Mouse (Mus musculus) left cerebral cortex, adult 18-20 months (tissue): Measurements from ENCODE around the gene Zfp945. TPM values are rescaled to one million over a fixed set of nuclear protein-coding genes. Genes with fewer than 3 reads are reported as not detected.
"Not testable (repeated sequence)": the region's sequence is repeated elsewhere in the genome, so short reads cannot be mapped to it uniquely, and the experiment has no call there.

ENCODE experiments used
- DNase-seq, 2 experiments: peaks; one replicate each; pipeline ENCODE4 v3.0.0; 2021 to 2022; ENCODE audit warnings: low spot score in 2 of 2, mixed read lengths in 1 of 2
- long read RNA-seq, 2 experiments: library from polyadenylated mRNA; stranded (forward); transcript quantifications; one replicate each; pipeline ENCODE4 v2.0.0; 2021
- total RNA-seq, 2 experiments: library from RNA; stranded (reverse); gene quantifications; 2 replicates each; pipeline ENCODE4 v1.2.3; 2021

The Zfp945 gene
- 10 to 100 TPM; 13.2 to 14.1 TPM for total RNA-seq
- long read RNA-seq, experiment 1, full-length matches to known transcripts, result 3 of 7 reads
- long read RNA-seq, experiment 1, partial matches to known transcripts, result 0 of 7 reads
- long read RNA-seq, experiment 1, other reads (novel, unspliced or antisense), result 4 of 7 reads
- long read RNA-seq, experiment 2, full-length matches to known transcripts, result 2 of 4 reads
- long read RNA-seq, experiment 2, partial matches to known transcripts, result 0 of 4 reads
- long read RNA-seq, experiment 2, other reads (novel, unspliced or antisense), result 2 of 4 reads

GRCm38 (mm10) chr17:22866845-22867481 lies at the start of gene Zfp945:
Zfp945 (minus strand) TSS chr17:22867134.
- DNase-seq, result peak; percentile 47 to 66

GRCm38 (mm10) chr17:22888302-22888701 lies 21.4 kb upstream of the Zfp945 start:
- no peak for DNase-seq

GRCm38 (mm10) chr17:22884059-22884698 lies 17.2 kb upstream of the Zfp945 start:
- no peak for DNase-seq

GRCm38 (mm10) chr17:22877427-22878307 lies 10.7 kb upstream of the Zfp945 start:
- DNase-seq, result no peak

GRCm38 (mm10) chr17:22876316-22876715 lies 9.4 kb upstream of the Zfp945 start:
- no peak for DNase-seq

- not testable (repeated sequence) for DNase-seq
Observed at GRCm38 (mm10) chr17:22875549-22875948, 8.6 kb upstream of the Zfp945 start.

- DNase-seq, result no peak
Observed at GRCm38 (mm10) chr17:22866421-22866844, 501 bp downstream of the Zfp945 start.

GRCm38 (mm10) chr17:22821166-22821565 lies 45.8 kb downstream of the Zfp945 start:
- no peak for DNase-seq

- no peak for DNase-seq
Observed at GRCm38 (mm10) chr17:22818199-22818595, 48.7 kb downstream of the Zfp945 start.

GRCm38 (mm10) chr17:22817471-22818198 lies 49.3 kb downstream of the Zfp945 start:
- peak; percentile 54 to 74 for DNase-seq

- DNase-seq, result peak in 1 of 2 experiments; percentile 4
Observed at GRCm38 (mm10) chr17:22799707-22800106, 67.2 kb downstream of the Zfp945 start.

Other genes starting within 250 kb of the Zfp945 start
- gene Vmn2r113, start 75.8 kb upstream of the Zfp945 start, total RNA-seq, result not detected
- gene Vmn2r-ps130, start 194.0 kb upstream of the Zfp945 start, total RNA-seq, result not detected